Mouse (Mus musculus): Measurements from ENCODE around the gene Ccdc194. TPM values are rescaled to one million over a fixed set of nuclear protein-coding genes. Genes with fewer than 3 reads are reported as not detected.

Ccdc194 gene
- polyA plus RNA-seq, 1 experiment from 2014 or later, result 0.09 TPM

GRCm38 (mm10) chr8:71566501-71566900, 41.0 kb upstream of the Ccdc194 start, which contains the start of gene Nxnl1:
TSS of gene Nxnl1 (minus strand) at chr8:71566601.
- H3K4me1 ChIP-seq, result peaks cover 22% of the 10 kb centered on the region
- no peak within 1 kb of the TSS for H3K4me3 ChIP-seq
- no peak within 1 kb of the TSS for H3K9ac ChIP-seq
- ATAC-seq (replicated peaks), result no peak
- no peak within 1 kb of the TSS for H3K4me2 ChIP-seq
- H3K27me3 ChIP-seq (replicated peaks), result peaks cover 20% of the 10 kb centered on the region
- H3K27ac ChIP-seq, result no peak within 1 kb of the TSS
- no peaks in the 10 kb centered on the region for H3K9me3 ChIP-seq
- 60% methylated on average over 3 of the region's 3 CpGs for WGBS
- H3K36me3 ChIP-seq (replicated peaks), result no peaks in the 10 kb centered on the region

- H3K9me3 ChIP-seq, result no peaks in the 10 kb centered on the region
- H3K36me3 ChIP-seq (replicated peaks), result no peaks in the 10 kb centered on the region
- no peak overlapping the region for H3K4me3 ChIP-seq
- H3K9ac ChIP-seq, result no peak overlapping the region
- peaks cover 12% of the 10 kb centered on the region for H3K4me1 ChIP-seq
- ATAC-seq (replicated peaks), result no peak
- H3K27ac ChIP-seq, result no peak overlapping the region
- no peak overlapping the region for H3K4me2 ChIP-seq
- peaks cover 44% of the 10 kb centered on the region for H3K27me3 ChIP-seq (replicated peaks)
- WGBS, result 93% methylated on average over 4 of the region's 4 CpGs
Measured at GRCm38 (mm10) chr8:71563992-71564391, 38.5 kb upstream of the Ccdc194 start.

- Histone ChIP-seq H3K4me3 (peak overlapping the region; percentile 19), H3K36me3 (replicated peaks) (no peaks in the 10 kb centered on the region), H3K9me3 (no peaks in the 10 kb centered on the region), H3K27me3 (replicated peaks) (peaks cover 56% of the 10 kb centered on the region), H3K9ac (no peak overlapping the region), H3K27ac (no peak overlapping the region), H3K4me1 (peaks cover 18% of the 10 kb centered on the region), H3K4me2 (peak overlapping the region; percentile 41)
- peak; percentile 41 for ATAC-seq (replicated peaks)
- under 1% methylated on average over 33 of the region's 33 CpGs for WGBS
Measured at GRCm38 (mm10) chr8:71562751-71563150, 37.2 kb upstream of the Ccdc194 start.

GRCm38 (mm10) chr8:71561401-71561800, 35.9 kb upstream of the Ccdc194 start:
- no peak overlapping the region for H3K27ac ChIP-seq
- WGBS, result 5% methylated on average over 15 of the region's 15 CpGs

GRCm38 (mm10) chr8:71560765-71561164, 35.3 kb upstream of the Ccdc194 start:
- Histone ChIP-seq H3K9me3 (no peaks in the 10 kb centered on the region), H3K4me1 (peaks cover 18% of the 10 kb centered on the region), H3K27me3 (replicated peaks) (peaks cover 72% of the 10 kb centered on the region), H3K4me3 (no peak overlapping the region), H3K9ac (no peak overlapping the region), H3K27ac (no peak overlapping the region), H3K4me2 (no peak overlapping the region), H3K36me3 (replicated peaks) (no peaks in the 10 kb centered on the region)
- WGBS, result 88% methylated on average over 5 of the region's 5 CpGs
- no peak for ATAC-seq (replicated peaks)

More at GRCm38 (mm10) chr8:71561401-71561800, 35.9 kb upstream of the Ccdc194 start:
- H3K9me3 ChIP-seq, result no peaks in the 10 kb centered on the region
- no peak overlapping the region for H3K4me2 ChIP-seq
- H3K36me3 ChIP-seq (replicated peaks), result no peaks in the 10 kb centered on the region
- H3K9ac ChIP-seq, result no peak overlapping the region
- H3K4me3 ChIP-seq, result no peak overlapping the region
- ATAC-seq (replicated peaks), result no peak
- peaks cover 70% of the 10 kb centered on the region for H3K27me3 ChIP-seq (replicated peaks)
- peaks cover 18% of the 10 kb centered on the region for H3K4me1 ChIP-seq

- Histone ChIP-seq H3K4me2 (no peak overlapping the region), H3K27ac (no peak overlapping the region), H3K9me3 (no peaks in the 10 kb centered on the region), H3K36me3 (replicated peaks) (no peaks in the 10 kb centered on the region), H3K4me3 (no peak overlapping the region), H3K27me3 (replicated peaks) (peaks cover 74% of the 10 kb centered on the region), H3K4me1 (peaks cover 18% of the 10 kb centered on the region), H3K9ac (no peak overlapping the region)
- no peak for ATAC-seq (replicated peaks)
- WGBS, result 83% methylated on average over 3 of the region's 3 CpGs
Measured at GRCm38 (mm10) chr8:71560071-71560470, 34.6 kb upstream of the Ccdc194 start.

- no peak for ATAC-seq (replicated peaks)
- Histone ChIP-seq H3K4me2 (peak overlapping the region; percentile 34), H3K27ac (no peak overlapping the region), H3K36me3 (replicated peaks) (no peaks in the 10 kb centered on the region), H3K9ac (no peak overlapping the region), H3K4me1 (peaks cover 18% of the 10 kb centered on the region), H3K27me3 (replicated peaks) (peaks cover 70% of the 10 kb centered on the region), H3K4me3 (peak overlapping the region; percentile 20), H3K9me3 (no peaks in the 10 kb centered on the region)
- WGBS, result 2% methylated on average over 24 of the region's 24 CpGs
Measured at GRCm38 (mm10) chr8:71558958-71559690, 33.6 kb upstream of the Ccdc194 start.

- peak within 1 kb of the TSS; percentile 34 for H3K4me2 ChIP-seq
- H3K9ac ChIP-seq, result 0 out of 2 replicates have a peak within 1 kb of the TSS, but pooled peaks have one; percentile 5
- H3K4me3 ChIP-seq, result peak within 1 kb of the TSS; percentile 20
- no peak for ATAC-seq (replicated peaks)
- no peak within 1 kb of the TSS for H3K27ac ChIP-seq
- H3K4me1 ChIP-seq, result peaks cover 18% of the 10 kb centered on the region
- no peaks in the 10 kb centered on the region for H3K36me3 ChIP-seq (replicated peaks)
- WGBS, result 4% methylated on average over 69 of the region's 70 CpGs
- H3K27me3 ChIP-seq (replicated peaks), result peaks cover 70% of the 10 kb centered on the region
- H3K9me3 ChIP-seq, result no peaks in the 10 kb centered on the region
Measured at GRCm38 (mm10) chr8:71558071-71558957, 32.8 kb upstream of the Ccdc194 start, which contains the start of gene Tmem221. TSS of gene Tmem221 (minus strand) at chr8:71558871.

- 86% methylated on average over 2 of the region's 2 CpGs for WGBS
- Histone ChIP-seq H3K9ac (no peak overlapping the region), H3K4me1 (peaks cover 10% of the 10 kb centered on the region; the same call in 1 of the 2 replicates), H3K4me2 (no peak overlapping the region), H3K4me3 (no peak overlapping the region), H3K27me3 (replicated peaks) (peaks cover 36% of the 10 kb centered on the region), H3K9me3 (no peaks in the 10 kb centered on the region), H3K36me3 (replicated peaks) (no peaks in the 10 kb centered on the region), H3K27ac (no peak overlapping the region)
- no peak for ATAC-seq (replicated peaks)
Measured at GRCm38 (mm10) chr8:71554644-71555043, 29.1 kb upstream of the Ccdc194 start.

- 76% methylated on average over 6 of the region's 6 CpGs for WGBS
- H3K4me1 ChIP-seq, result peaks cover 9% of the 10 kb centered on the region; the same call in 1 of the 2 replicates
- peaks cover 30% of the 10 kb centered on the region for H3K27me3 ChIP-seq (replicated peaks)
- no peak for ATAC-seq (replicated peaks)
- no peak overlapping the region for H3K27ac ChIP-seq
- no peaks in the 10 kb centered on the region for H3K9me3 ChIP-seq
- H3K9ac ChIP-seq, result no peak overlapping the region
- H3K4me2 ChIP-seq, result no peak overlapping the region
- H3K4me3 ChIP-seq, result no peak overlapping the region
- no peaks in the 10 kb centered on the region for H3K36me3 ChIP-seq (replicated peaks)
Measured at GRCm38 (mm10) chr8:71554001-71554400, 28.5 kb upstream of the Ccdc194 start.

- Histone ChIP-seq H3K4me3 (no peak overlapping the region), H3K36me3 (replicated peaks) (peaks cover 5% of the 10 kb centered on the region), H3K9me3 (no peaks in the 10 kb centered on the region), H3K4me2 (no peak overlapping the region), H3K27me3 (replicated peaks) (peaks cover 18% of the 10 kb centered on the region), H3K4me1 (no peaks in the 10 kb centered on the region), H3K9ac (no peak overlapping the region), H3K27ac (no peak overlapping the region)
- no peak for ATAC-seq (replicated peaks)
- WGBS, result 78% methylated on average over 6 of the region's 6 CpGs
Measured at GRCm38 (mm10) chr8:71552770-71553169, 27.3 kb upstream of the Ccdc194 start.

GRCm38 (mm10) chr8:71550754-71551153, 25.2 kb upstream of the Ccdc194 start:
- H3K27me3 ChIP-seq (replicated peaks), result peaks cover 1% of the 10 kb centered on the region; the same call in 1 of the 2 replicates
- H3K9ac ChIP-seq, result no peak overlapping the region
- H3K9me3 ChIP-seq, result no peaks in the 10 kb centered on the region
- H3K4me1 ChIP-seq, result no peaks in the 10 kb centered on the region
- peaks cover 15% of the 10 kb centered on the region for H3K36me3 ChIP-seq (replicated peaks)
- ATAC-seq (replicated peaks), result no peak
- H3K4me3 ChIP-seq, result no peak overlapping the region
- H3K27ac ChIP-seq, result no peak overlapping the region
- H3K4me2 ChIP-seq, result no peak overlapping the region
- WGBS, result 68% methylated on average over 7 of the region's 7 CpGs

Data from midbrain, embryonic 15.5 days (tissue).